Mouse (Mus musculus) lung, adult 2 months (tissue): ENCODE measurements at regions not wholly inside any gene's neighbourhood (a gene's known extent, or its start where the extent isn't known, plus 50 kb on each side); places are given as distances from the start of the nearest gene placed in this dataset.

Experiments used
- DNase-seq: peaks from one replicate; pipeline ENCODE4 v3.0.0; 2022
- H3K4me1 ChIP-seq: fragments of 200-500 bp; 2 replicates; pipeline ENCODE4 v1.6.1; 2011; ENCODE audit warnings: low read length; ENCODE audit not compliant: control insufficient read depth, insufficient read depth
- H3K4me3 ChIP-seq: fragments of 200-500 bp; replicated peaks from 2 replicates; pipeline ENCODE3; 2011; ENCODE audit warnings: low read depth, mild to moderate bottlenecking, control low read depth, low read length; ENCODE audit errors: extremely low read depth
- CTCF ChIP-seq: fragments of 200-500 bp; IDR thresholded peaks from 2 replicates; pipeline ENCODE4 v1.5.1; 2011; ENCODE audit warnings: mild to moderate bottlenecking, low read length, control low read depth; ENCODE audit not compliant: insufficient read depth
- POLR2A ChIP-seq: fragments of 200-500 bp; IDR thresholded peaks from 2 replicates; pipeline ENCODE4 v1.6.1; 2011; ENCODE audit warnings: low read depth, mild to moderate bottlenecking, control low read depth, low read length, borderline replicate concordance; ENCODE audit errors: extremely low read depth
- WGBS: fragments of 180-500 bp; shearing (Covaris S2); methylation state at CpG from one replicate; pipeline ENCODE4 v1.1.7; 2018; 5-methylcytosine and 5-hydroxymethylcytosine counted together

- no peak for DNase-seq
- H3K4me3 ChIP-seq, result no peak overlapping the region
- TF ChIP-seq CTCF, result no peak
- TF ChIP-seq POLR2A, result no peak
- H3K4me1 ChIP-seq, result no peaks in the 10 kb centered on the region
Observed at GRCm38 (mm10) chr1:105206216-105206615, 150.3 kb downstream of the Rnf152 start.

- no peak for TF ChIP-seq CTCF
- TF ChIP-seq POLR2A, result no peak
- WGBS, result 14% methylated on average over 3 of the region's 3 CpGs
- H3K4me3 ChIP-seq, result no peak overlapping the region
- peaks cover 2% of the 10 kb centered on the region; the same call in 1 of the 2 replicates for H3K4me1 ChIP-seq
- DNase-seq, result peak; percentile 7
Observed at GRCm38 (mm10) chr1:105199305-105199704, 157.2 kb downstream of the Rnf152 start.

- Histone ChIP-seq H3K4me1 (peaks cover 4% of the 10 kb centered on the region), H3K4me3 (no peak overlapping the region)
- WGBS, result 58% methylated on average over 3 of the region's 3 CpGs
- no peak for DNase-seq
- no peak for TF ChIP-seq POLR2A
Observed at GRCm38 (mm10) chr1:105191126-105191525, 165.4 kb downstream of the Rnf152 start.

- no peak for DNase-seq
- Histone ChIP-seq H3K4me3 (no peak overlapping the region), H3K4me1 (peaks cover 4% of the 10 kb centered on the region)
- TF ChIP-seq CTCF (no peak), POLR2A (no peak)
Observed at GRCm38 (mm10) chr1:105188920-105189266, 167.6 kb downstream of the Rnf152 start.

GRCm38 (mm10) chr1:105188210-105188919, 168.1 kb downstream of the Rnf152 start:
- DNase-seq, result no peak
- 57% methylated on average over 3 of the region's 3 CpGs for WGBS
- Histone ChIP-seq H3K4me1 (peaks cover 4% of the 10 kb centered on the region), H3K4me3 (no peak overlapping the region)
- TF ChIP-seq POLR2A (no peak), CTCF (no peak)

GRCm38 (mm10) chr1:105184470-105184869, 172.0 kb downstream of the Rnf152 start:
- peaks cover 4% of the 10 kb centered on the region for H3K4me1 ChIP-seq
- DNase-seq, result no peak
- TF ChIP-seq POLR2A, result no peak
- TF ChIP-seq CTCF, result no peak
- 89% methylated on average over 3 of the region's 3 CpGs for WGBS
- no peak overlapping the region for H3K4me3 ChIP-seq

- 29% methylated on average over 3 of the region's 3 CpGs for WGBS
- H3K4me3 ChIP-seq, result no peak overlapping the region
- no peak for DNase-seq
- TF ChIP-seq CTCF (no peak), POLR2A (no peak)
- H3K4me1 ChIP-seq, result no peaks in the 10 kb centered on the region
Observed at GRCm38 (mm10) chr1:105179371-105179823, 177.1 kb downstream of the Rnf152 start.

- no peaks in the 10 kb centered on the region for H3K4me1 ChIP-seq
- DNase-seq, result no peak
- 45% methylated on average over 6 of the region's 6 CpGs for WGBS
- TF ChIP-seq POLR2A, result no peak
- no peak for TF ChIP-seq CTCF
- no peak overlapping the region for H3K4me3 ChIP-seq
Observed at GRCm38 (mm10) chr1:105178773-105179172, 177.7 kb downstream of the Rnf152 start.

- Histone ChIP-seq H3K4me3 (no peak overlapping the region), H3K4me1 (no peaks in the 10 kb centered on the region)
- WGBS, result 70% methylated on average over 2 of the region's 2 CpGs
- no peak for DNase-seq
- TF ChIP-seq POLR2A (no peak), CTCF (no peak)
Observed at GRCm38 (mm10) chr1:105177938-105178337, 178.6 kb downstream of the Rnf152 start.

GRCm38 (mm10) chr1:105177015-105177762, 179.3 kb downstream of the Rnf152 start:
- Histone ChIP-seq H3K4me1 (no peaks in the 10 kb centered on the region), H3K4me3 (no peak overlapping the region)
- DNase-seq, result no peak
- no peak for TF ChIP-seq POLR2A
- no peak for TF ChIP-seq CTCF
- WGBS, result 74% methylated on average over 10 of the region's 10 CpGs
